Mouse (Mus musculus) B cell, adult 62 days (primary cell): ENCODE measurements around the gene Taf10. TPM values are rescaled to one million over a fixed set of nuclear protein-coding genes. Genes with fewer than 3 reads are reported as not detected.

Source experiments
- total RNA-seq: library from RNA; stranded (reverse); gene quantifications from 4 replicates; pipeline ENCODE4 v1.2.4, GENCODE M21; 2023

Taf10 gene
- total RNA-seq: 194 to 205 TPM (median 201 TPM) in 4 replicates

GRCm38 (mm10) chr7:105743926-105744590, at the start of gene Taf10:
Taf10 (minus strand) TSS chr7:105744361.

GRCm38 (mm10) chr7:105787285-105788140, 43.4 kb upstream of the Taf10 start, which contains the start of gene Dchs1:
Dchs1 (minus strand) TSS chr7:105787654.

GRCm38 (mm10) chr7:105751491-105752433, 7.6 kb upstream of the Taf10 start, which contains the start of gene Tpp1:
Tpp1 (minus strand) TSS chr7:105752235.

GRCm38 (mm10) chr7:105736911-105737521, 7.1 kb downstream of the Taf10 start, which contains the start of gene Rrp8:
Rrp8 (minus strand) TSS chr7:105737385.

GRCm38 (mm10) chr7:105736264-105736901, 7.8 kb downstream of the Taf10 start, which contains the start of gene Ilk:
Ilk (plus strand) TSS chr7:105736592.

Other genes with a start within 250 kb of the Taf10 start
- gene Smpd1, start 190.0 kb downstream of the Taf10 start, total RNA-seq: 20.3 to 24.9 TPM (median 21.6 TPM) in 4 replicates
- gene Apbb1, start 162.7 kb downstream of the Taf10 start, total RNA-seq: 3.0 to 6.0 TPM (median 4.4 TPM) in 4 replicates
- 0.39 TPM in 2 of 4 replicates, not detected in the others for gene Hpx, start 144.2 kb downstream of the Taf10 start, total RNA-seq
- gene Trim3, start 110.8 kb downstream of the Taf10 start, total RNA-seq: 28.5 to 33.7 TPM (median 31.1 TPM) in 4 replicates
- 44.7 to 62.5 TPM (median 54.4 TPM) in 4 replicates for gene Timm10b, start 104.3 kb downstream of the Taf10 start, total RNA-seq
- gene Arfip2, start 103.9 kb downstream of the Taf10 start, total RNA-seq: 35.4 to 45.7 TPM (median 40.0 TPM) in 4 replicates
- 12.0 to 22.1 TPM (median 16.1 TPM) in 4 replicates for gene Gm45799, start 103.8 kb downstream of the Taf10 start, total RNA-seq
- 8.4 to 11.3 TPM (median 8.9 TPM) in 4 replicates for gene Dnhd1, start 93.5 kb downstream of the Taf10 start, total RNA-seq
- 72.5 to 84.4 TPM (median 74.9 TPM) in 4 replicates for gene Ilk, start 7.8 kb downstream of the Taf10 start, total RNA-seq
- gene Rrp8, start 7.0 kb downstream of the Taf10 start, total RNA-seq: 21.2 to 29.2 TPM (median 24.9 TPM) in 4 replicates
- 73.9 to 93.1 TPM (median 76.4 TPM) in 4 replicates for gene Tpp1, start 7.9 kb upstream of the Taf10 start, total RNA-seq
- gene Dchs1, start 43.3 kb upstream of the Taf10 start, total RNA-seq: not detected in 4 replicates
- 40.1 to 62.5 TPM (median 46.6 TPM) in 4 replicates for gene Mrpl17, start 66.7 kb upstream of the Taf10 start, total RNA-seq
- 58.9 to 94.8 TPM (median 75.0 TPM) in 4 replicates for gene Gm4070, start 209.6 kb upstream of the Taf10 start, total RNA-seq